Mouse (Mus musculus): ENCODE results near the gene Gldn. TPM values are rescaled to one million over a fixed set of nuclear protein-coding genes. Genes with fewer than 3 reads are reported as not detected.

Gldn gene
- polyA plus RNA-seq, 1 experiment from 2014 or later = 0.08 TPM

DNA sequence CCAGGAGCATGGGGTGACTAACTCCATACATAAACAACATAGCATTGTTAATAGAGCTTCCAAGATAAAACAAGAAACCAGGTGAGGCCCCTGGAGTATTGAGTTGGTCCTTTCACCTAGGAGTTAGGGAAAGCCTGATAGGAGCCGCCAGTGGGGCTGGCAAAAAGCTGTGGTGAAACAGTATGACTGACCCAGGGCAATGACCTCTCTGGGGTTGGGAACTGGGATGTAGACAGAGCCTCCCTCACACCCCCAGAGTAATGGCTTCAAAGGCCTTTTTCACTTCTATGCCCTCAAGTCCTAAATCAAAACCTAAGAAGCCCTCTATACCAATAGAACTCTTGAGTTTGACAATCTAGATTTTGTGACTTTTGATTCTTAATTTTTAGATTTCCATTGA, 21.9 kb downstream of the Gldn start:
- Histone ChIP-seq H3K4me3 (no peak overlapping the region), H3K4me2 (replicated peaks) (no peak overlapping the region), H3K36me3 (no peaks in the 10 kb centered on the region), H3K9ac (replicated peaks) (no peak overlapping the region), H3K27ac (replicated peaks) (no peak overlapping the region), H3K4me1 (peaks cover 2% of the 10 kb centered on the region), H3K27me3 (no peaks in the 10 kb centered on the region), H3K9me3 (no peaks in the 10 kb centered on the region)
- WGBS = 70% methylated on average over 1 of the region's 1 CpGs
- no peak for ATAC-seq (ENCODE audit: low FRiP score, low read depth)

DNA sequence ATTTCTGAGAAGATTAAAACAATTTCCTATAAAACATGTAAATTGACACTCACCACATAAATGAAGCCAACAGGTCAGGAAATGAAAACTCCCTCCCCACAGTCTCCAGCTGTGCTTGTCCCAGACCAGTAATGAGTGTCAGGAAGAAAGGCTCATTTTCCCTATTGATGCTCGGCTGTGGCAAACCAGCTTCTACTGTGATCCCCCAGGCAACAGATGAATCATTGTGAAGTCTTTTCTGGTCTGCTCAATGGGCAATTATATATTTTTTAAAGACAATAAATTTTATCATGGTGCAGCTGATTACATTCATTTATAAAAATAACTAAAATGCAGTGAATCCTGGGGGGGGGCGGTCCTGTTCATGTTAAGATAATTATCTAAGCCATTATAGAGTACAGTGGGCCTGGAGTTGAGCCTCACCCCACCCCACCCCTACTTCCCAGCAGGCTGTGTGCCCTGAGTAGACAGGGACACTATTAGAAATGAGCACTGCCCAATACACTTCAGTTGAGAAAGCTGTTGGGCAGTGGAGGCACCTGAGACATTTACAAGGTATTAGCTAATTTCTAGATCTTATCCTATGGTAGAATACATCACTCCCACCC, 22.6 kb downstream of the Gldn start:
- no peak for ATAC-seq (ENCODE audit: low FRiP score, low read depth)
- Histone ChIP-seq H3K27me3 (no peaks in the 10 kb centered on the region), H3K27ac (replicated peaks) (no peak overlapping the region), H3K9me3 (no peaks in the 10 kb centered on the region), H3K9ac (replicated peaks) (no peak overlapping the region), H3K4me3 (no peak overlapping the region), H3K4me2 (replicated peaks) (no peak overlapping the region), H3K4me1 (no peaks in the 10 kb centered on the region; the same call in 1 of the 2 replicates), H3K36me3 (no peaks in the 10 kb centered on the region)
- 60% methylated on average over 2 of the region's 2 CpGs for WGBS

GRCm38 (mm10) chr9:54316363-54316762, 30.1 kb downstream of the Gldn start:
- Histone ChIP-seq H3K4me1 (no peaks in the 10 kb centered on the region), H3K4me3 (no peak overlapping the region), H3K4me2 (replicated peaks) (no peak overlapping the region), H3K9me3 (no peaks in the 10 kb centered on the region), H3K27ac (replicated peaks) (no peak overlapping the region), H3K27me3 (no peaks in the 10 kb centered on the region), H3K36me3 (no peaks in the 10 kb centered on the region), H3K9ac (replicated peaks) (no peak overlapping the region)
- 77% methylated on average over 9 of the region's 9 CpGs for WGBS
- no peak for ATAC-seq (ENCODE audit: low FRiP score, low read depth)

DNA sequence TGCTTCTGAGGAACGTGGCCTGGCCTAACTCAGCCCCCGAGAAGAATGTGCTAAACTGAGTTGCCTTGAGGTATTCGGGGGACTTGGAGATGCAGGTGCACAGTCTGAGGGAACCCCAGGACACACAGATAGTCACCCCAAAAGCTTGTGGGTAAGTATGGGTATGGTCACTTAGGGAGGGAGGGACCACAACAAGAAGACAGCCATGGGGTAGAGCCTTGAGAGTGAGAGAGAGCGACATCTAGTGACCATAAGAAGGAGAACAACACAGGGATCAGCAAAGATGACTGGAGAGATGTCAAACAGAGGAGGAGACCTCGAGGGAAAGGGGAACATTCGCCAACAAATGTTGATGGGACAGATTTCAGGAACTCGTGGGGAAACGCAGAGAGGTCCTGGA, 37.2 kb downstream of the Gldn start:
- ATAC-seq (ENCODE audit: low FRiP score, low read depth) = 0 out of 2 replicates have a peak, but pooled peaks have one; percentile 30
- H3K4me3 ChIP-seq = no peak overlapping the region
- WGBS = 44% methylated on average over 8 of the region's 8 CpGs
- no peak overlapping the region for H3K27ac ChIP-seq (replicated peaks)
- no peak overlapping the region for H3K9ac ChIP-seq (replicated peaks)
- no peaks in the 10 kb centered on the region for H3K27me3 ChIP-seq
- H3K9me3 ChIP-seq = no peaks in the 10 kb centered on the region
- H3K36me3 ChIP-seq = no peaks in the 10 kb centered on the region
- H3K4me2 ChIP-seq (replicated peaks) = no peak overlapping the region
- H3K4me1 ChIP-seq = no peaks in the 10 kb centered on the region

- no peaks in the 10 kb centered on the region for H3K27me3 ChIP-seq
- H3K4me3 ChIP-seq = no peak overlapping the region
- WGBS = 90% methylated on average over 7 of the region's 7 CpGs
- H3K9me3 ChIP-seq = no peaks in the 10 kb centered on the region
- H3K27ac ChIP-seq (replicated peaks) = no peak overlapping the region
- no peak overlapping the region for H3K9ac ChIP-seq (replicated peaks)
- H3K4me2 ChIP-seq (replicated peaks) = no peak overlapping the region
- no peaks in the 10 kb centered on the region for H3K36me3 ChIP-seq
- 0 out of 2 replicates have a peak, but pooled peaks cover 5% of the 10 kb centered on the region for H3K4me1 ChIP-seq
- no peak for ATAC-seq (ENCODE audit: low FRiP score, low read depth)
Measured at GRCm38 (mm10) chr9:54329201-54329600, 42.9 kb downstream of the Gldn start.

- H3K9me3 ChIP-seq = no peaks in the 10 kb centered on the region
- peaks cover 10% of the 10 kb centered on the region; the same call in 1 of the 2 replicates for H3K4me1 ChIP-seq
- ATAC-seq (ENCODE audit: low FRiP score, low read depth) = 0 out of 2 replicates have a peak, but pooled peaks have one; percentile 47
- 54% methylated on average over 12 of the region's 12 CpGs for WGBS
- H3K4me2 ChIP-seq (replicated peaks) = no peak overlapping the region
- no peak overlapping the region for H3K27ac ChIP-seq (replicated peaks)
- no peak overlapping the region for H3K4me3 ChIP-seq
- no peaks in the 10 kb centered on the region for H3K27me3 ChIP-seq
- H3K36me3 ChIP-seq = no peaks in the 10 kb centered on the region
- H3K9ac ChIP-seq (replicated peaks) = no peak overlapping the region
Measured at GRCm38 (mm10) chr9:54335582-54335981, 49.3 kb downstream of the Gldn start.

GRCm38 (mm10) chr9:54336532-54337144, 50.4 kb downstream of the Gldn start:
- Histone ChIP-seq H3K4me1 (peaks cover 10% of the 10 kb centered on the region; the same call in 1 of the 2 replicates), H3K4me3 (no peak overlapping the region), H3K27ac (replicated peaks) (no peak overlapping the region), H3K9me3 (no peaks in the 10 kb centered on the region), H3K4me2 (replicated peaks) (no peak overlapping the region), H3K9ac (replicated peaks) (no peak overlapping the region), H3K36me3 (no peaks in the 10 kb centered on the region), H3K27me3 (no peaks in the 10 kb centered on the region)
- ATAC-seq (ENCODE audit: low FRiP score, low read depth) = peak; percentile 41; the same call in 1 of the 2 replicates
- whole genome bisulfite sequencing = 51% methylated on average over 6 of the region's 6 CpGs

- Histone ChIP-seq H3K4me3 (no peak overlapping the region), H3K36me3 (no peaks in the 10 kb centered on the region), H3K27me3 (no peaks in the 10 kb centered on the region), H3K9ac (replicated peaks) (no peak overlapping the region), H3K4me2 (replicated peaks) (no peak overlapping the region), H3K4me1 (no peaks in the 10 kb centered on the region), H3K9me3 (no peaks in the 10 kb centered on the region), H3K27ac (replicated peaks) (no peak overlapping the region)
- no peak for ATAC-seq (ENCODE audit: low FRiP score, low read depth)
- WGBS = 83% methylated on average over 7 of the region's 7 CpGs
Measured at GRCm38 (mm10) chr9:54342026-54342425, 55.7 kb downstream of the Gldn start.

GRCm38 (mm10) chr9:54356756-54357155, 70.5 kb downstream of the Gldn start:
- Histone ChIP-seq H3K27me3 (no peaks in the 10 kb centered on the region), H3K27ac (replicated peaks) (no peak overlapping the region), H3K36me3 (no peaks in the 10 kb centered on the region), H3K4me1 (no peaks in the 10 kb centered on the region), H3K9me3 (no peaks in the 10 kb centered on the region), H3K4me3 (no peak overlapping the region), H3K4me2 (replicated peaks) (no peak overlapping the region), H3K9ac (replicated peaks) (no peak overlapping the region)
- no peak for ATAC-seq (ENCODE audit: low FRiP score, low read depth)
- whole genome bisulfite sequencing = 92% methylated on average over 6 of the region's 8 CpGs

Other genes starting within 250 kb of the Gldn start
- gene Tnfaip8l3, start 218.1 kb upstream of the Gldn start, polyA plus RNA-seq (2016; fragmentation: Nextera tagmentation; extraction: Ambion mirVana) = 0.08 and 0.15 TPM in 2 replicates
- not detected in 2 replicates for gene Cyp19a1, start 18.4 kb upstream of the Gldn start, polyA plus RNA-seq (2016; fragmentation: Nextera tagmentation; extraction: Ambion mirVana)
- gene Dmxl2, start 215.1 kb downstream of the Gldn start, polyA plus RNA-seq (2016; fragmentation: Nextera tagmentation; extraction: Ambion mirVana) = 20.8 and 25.5 TPM in 2 replicates